Mouse (Mus musculus) heart, adult 2 months (tissue): ENCODE data around the gene Zc3h13. TPM values are rescaled to one million over a fixed set of nuclear protein-coding genes. Genes with fewer than 3 reads are reported as not detected.

ENCODE experiments used
- DNase-seq, 2 experiments: peaks; one replicate each; pipeline ENCODE4 v3.0.0; 2021
- H3K27ac ChIP-seq: fragments of 200-600 bp; 2 replicates; pipeline ENCODE4 v1.8.1; 2022
- H3K27me3 ChIP-seq: fragments of 200-500 bp; 2 replicates; pipeline ENCODE4 v1.6.1; 2012; ENCODE audit warnings: mild to moderate bottlenecking, low read length, inconsistent platforms, mixed read lengths; ENCODE audit not compliant: control insufficient read depth, insufficient read depth
- H3K36me3 ChIP-seq: fragments of 200-500 bp; 2 replicates; pipeline ENCODE4 v1.6.1; 2012; ENCODE audit warnings: low read length, inconsistent platforms; ENCODE audit not compliant: control insufficient read depth, insufficient read depth
- H3K4me1 ChIP-seq: fragments of 200-500 bp; 2 replicates; pipeline ENCODE4 v1.6.1; 2011; ENCODE audit warnings: low read length; ENCODE audit not compliant: control insufficient read depth, insufficient read depth
- H3K4me3 ChIP-seq: fragments of 200-600 bp; 2 replicates; pipeline ENCODE4 v1.8.1; 2022
- H3K79me2 ChIP-seq: fragments of 200-500 bp; replicated peaks from 2 replicates; pipeline ENCODE4 v1.6.1; 2012; ENCODE audit warnings: mild to moderate bottlenecking, inconsistent platforms, low read length, moderate library complexity, mixed read lengths; ENCODE audit not compliant: control insufficient read depth, insufficient read depth
- H3K9ac ChIP-seq: fragments of 200-500 bp; 2 replicates; pipeline ENCODE4 v1.6.1; 2012; ENCODE audit warnings: low read depth, mild to moderate bottlenecking, control low read depth, inconsistent platforms, low read length, mixed read lengths
- CTCF ChIP-seq: fragments of 200-600 bp; IDR thresholded peaks from 2 replicates; pipeline ENCODE4 v1.8.1; 2022; ENCODE audit warnings: antibody characterized with exemption, mild to moderate bottlenecking, moderate library complexity
- EP300 ChIP-seq: fragments of 200-500 bp; IDR thresholded peaks from 2 replicates; pipeline ENCODE4 v1.6.1; 2011; ENCODE audit warnings: low read depth, low read length, control low read depth; ENCODE audit not compliant: insufficient read depth
- POLR2A ChIP-seq: fragments of 200-500 bp; IDR thresholded peaks from 2 replicates; pipeline ENCODE4 v1.6.1; 2011; ENCODE audit warnings: mild to moderate bottlenecking, low read depth, low read length, control low read depth; ENCODE audit not compliant: insufficient read depth
- WGBS: fragments of 180-500 bp; shearing (Covaris S2); methylation state at CpG from one replicate; pipeline ENCODE4 v1.1.7; 2018; 5-methylcytosine and 5-hydroxymethylcytosine counted together
- intact Hi-C: fragments of 180-260 bp; cut with DNase I; formaldehyde crosslinking; loops from one replicate; pipeline ENCODE4 v1.15.1; 2025
- long read RNA-seq: library from polyadenylated mRNA; stranded (forward); transcript quantifications from one replicate; pipeline ENCODE4 v2.0.0, GENCODE M21; 2021
- polyA plus RNA-seq: library from polyadenylated mRNA; depleted of rRNA; stranded (reverse); fragments of >200 nt; gene quantifications from 2 replicates; pipeline ENCODE4 v1.2.3, GENCODE M21; 2012; rRNA removed
- total RNA-seq, 2 experiments: library from RNA; stranded (reverse); gene quantifications; 2 replicates each; pipeline ENCODE4 v1.2.3; 2021

The Zc3h13 gene
- 10 to 100 TPM; 24.9 to 26.2 TPM for total RNA-seq
- 5.2 and 5.5 TPM in 2 replicates for polyA plus RNA-seq
- long read RNA-seq, full-length matches to known transcripts = 1 of 7 reads
- long read RNA-seq, partial matches to known transcripts = 4 of 7 reads
- long read RNA-seq, other reads (novel, unspliced or antisense) = 2 of 7 reads

- Histone ChIP-seq H3K4me3 (peak within 1 kb of the TSS; percentile 90), H3K27me3 (no peaks in the 10 kb centered on the region), H3K36me3 (peaks cover 3% of the 10 kb centered on the region), H3K9ac (peak within 1 kb of the TSS; percentile 75), H3K79me2 (peaks cover 4% of the 10 kb centered on the region), H3K4me1 (peaks cover 3% of the 10 kb centered on the region; the same call in 1 of the 2 replicates), H3K27ac (peak within 1 kb of the TSS; percentile 82)
- under 1% methylated on average over 61 of the region's 61 CpGs for WGBS
- TF ChIP-seq CTCF = no peak
- TF ChIP-seq EP300 = peak; percentile 48; the same call in 1 of the 2 replicates
- peak; percentile 98 for TF ChIP-seq POLR2A
- peak; percentile 95 to 99 for DNase-seq
- intact Hi-C loops = no loop called here
Measured at GRCm38 (mm10) chr14:75284193-75284915, at the start of gene Zc3h13. Zc3h13 (plus strand) TSS chr14:75284373.

GRCm38 (mm10) chr14:75235552-75235951 lies 48.6 kb upstream of the Zc3h13 start:
- no peaks in the 10 kb centered on the region for H3K36me3 ChIP-seq
- H3K4me3 ChIP-seq = no peak overlapping the region
- TF ChIP-seq POLR2A (no peak), CTCF (no peak), EP300 (no peak)
- no peak overlapping the region for H3K27ac ChIP-seq
- 91% methylated on average over 8 of the region's 8 CpGs for WGBS
- no peaks in the 10 kb centered on the region for H3K4me1 ChIP-seq
- H3K9ac ChIP-seq = no peak overlapping the region
- no peak for DNase-seq
- no peaks in the 10 kb centered on the region for H3K27me3 ChIP-seq
- H3K79me2 ChIP-seq = no peaks in the 10 kb centered on the region
- intact Hi-C loops = no loop called here

GRCm38 (mm10) chr14:75235955-75236635 lies 48.1 kb upstream of the Zc3h13 start:
- H3K9ac ChIP-seq = no peak overlapping the region
- H3K4me3 ChIP-seq = no peak overlapping the region
- no peaks in the 10 kb centered on the region for H3K36me3 ChIP-seq
- WGBS = 68% methylated on average over 9 of the region's 9 CpGs
- H3K27ac ChIP-seq = no peak overlapping the region
- no peaks in the 10 kb centered on the region for H3K27me3 ChIP-seq
- no peak for TF ChIP-seq EP300
- no peak for TF ChIP-seq CTCF
- no peak for TF ChIP-seq POLR2A
- H3K79me2 ChIP-seq = no peaks in the 10 kb centered on the region
- intact Hi-C loops = no loop called here
- no peaks in the 10 kb centered on the region for H3K4me1 ChIP-seq
- no peak for DNase-seq

- H3K4me3 ChIP-seq = no peak overlapping the region
- 80% methylated on average over 4 of the region's 4 CpGs for WGBS
- no peaks in the 10 kb centered on the region for H3K79me2 ChIP-seq
- no peak for DNase-seq
- TF ChIP-seq POLR2A (no peak), CTCF (no peak), EP300 (no peak)
- no peaks in the 10 kb centered on the region for H3K36me3 ChIP-seq
- H3K9ac ChIP-seq = no peak overlapping the region
- H3K4me1 ChIP-seq = no peaks in the 10 kb centered on the region
- no peak overlapping the region for H3K27ac ChIP-seq
- intact Hi-C loops = no loop called here
- no peaks in the 10 kb centered on the region for H3K27me3 ChIP-seq
Measured at GRCm38 (mm10) chr14:75236636-75237003, 47.6 kb upstream of the Zc3h13 start.

- no peak overlapping the region for H3K4me3 ChIP-seq
- no peak overlapping the region for H3K27ac ChIP-seq
- no peak for DNase-seq
- no peaks in the 10 kb centered on the region for H3K79me2 ChIP-seq
- intact Hi-C loops = no loop called here
- TF ChIP-seq CTCF (no peak), EP300 (no peak), POLR2A (no peak)
- 68% methylated on average over 8 of the region's 8 CpGs for WGBS
- no peaks in the 10 kb centered on the region for H3K4me1 ChIP-seq
- H3K36me3 ChIP-seq = no peaks in the 10 kb centered on the region
- no peaks in the 10 kb centered on the region for H3K27me3 ChIP-seq
- no peak overlapping the region for H3K9ac ChIP-seq
Measured at GRCm38 (mm10) chr14:75237096-75237495, 47.1 kb upstream of the Zc3h13 start.

GRCm38 (mm10) chr14:75238054-75238692 lies 46.0 kb upstream of the Zc3h13 start:
- Histone ChIP-seq H3K27me3 (no peaks in the 10 kb centered on the region), H3K4me3 (no peak overlapping the region), H3K36me3 (no peaks in the 10 kb centered on the region), H3K9ac (no peak overlapping the region), H3K27ac (no peak overlapping the region), H3K79me2 (no peaks in the 10 kb centered on the region), H3K4me1 (no peaks in the 10 kb centered on the region)
- DNase-seq = no peak
- TF ChIP-seq EP300 (no peak), POLR2A (no peak), CTCF (no peak)
- 64% methylated on average over 6 of the region's 6 CpGs for WGBS
- intact Hi-C loops = no loop called here
